Mouse (Mus musculus): ENCODE measurements around the gene Omt2b. TPM values are rescaled to one million over a fixed set of nuclear protein-coding genes. Genes with fewer than 3 reads are reported as not detected.
A peak's percentile ranks its signal among the peaks of the same experiment; 100 is the strongest.
"Not testable (repeated sequence)": the region's sequence is repeated elsewhere in the genome, so short reads cannot be mapped to it uniquely, and the experiment has no call there.

The Omt2b gene
- polyA plus RNA-seq, 1 experiment = not detected

GRCm38 (mm10) chr9:78358053-78358452 lies 30.7 kb downstream of the Omt2b start:
- no peaks in the 10 kb centered on the region for H3K27me3 ChIP-seq (replicated peaks; ENCODE audit: control insufficient read depth, insufficient read depth, low read length)
- TF ChIP-seq POLR2A (IDR thresholded peaks at IDR 0.05; ENCODE audit: low read depth, low read length) = no peak
- TF ChIP-seq CTCF (conservative IDR thresholded peaks at IDR 0.05; ENCODE audit: insufficient read depth, insufficient read length, low read depth, low read length) = peak; percentile 79
- no peak overlapping the region for H3K4me3 ChIP-seq (ENCODE audit: insufficient read depth, low read depth, low read length)
- H3K4me1 ChIP-seq (ENCODE audit: control insufficient read depth, insufficient read depth, low read length) = peaks cover 8% of the 10 kb centered on the region; the same call in 1 of the 2 replicates
- peak; percentile 75 for DNase-seq
- no peaks in the 10 kb centered on the region for H3K36me3 ChIP-seq (ENCODE audit: control insufficient read depth, insufficient read depth, low read length)
- H3K27ac ChIP-seq (ENCODE audit: insufficient read depth, low read depth, low read length) = no peak overlapping the region
- WGBS = 18% methylated on average over 9 of the region's 9 CpGs

- DNase-seq = no peak
- no peak overlapping the region for H3K27ac ChIP-seq (ENCODE audit: insufficient read depth, low read depth, low read length)
- H3K4me3 ChIP-seq (ENCODE audit: insufficient read depth, low read depth, low read length) = no peak overlapping the region
- no peaks in the 10 kb centered on the region for H3K27me3 ChIP-seq (replicated peaks; ENCODE audit: control insufficient read depth, insufficient read depth, low read length)
- no peaks in the 10 kb centered on the region for H3K36me3 ChIP-seq (ENCODE audit: control insufficient read depth, insufficient read depth, low read length)
- 87% methylated on average over 6 of the region's 6 CpGs for WGBS
- TF ChIP-seq POLR2A (IDR thresholded peaks at IDR 0.05; ENCODE audit: low read depth, low read length) (no peak), CTCF (conservative IDR thresholded peaks at IDR 0.05; ENCODE audit: insufficient read depth, insufficient read length, low read depth, low read length) (no peak)
- H3K4me1 ChIP-seq (ENCODE audit: control insufficient read depth, insufficient read depth, low read length) = peaks cover 7% of the 10 kb centered on the region; the same call in 1 of the 2 replicates
These were observed 32.5 kb downstream of the Omt2b start for GRCm38 (mm10) chr9:78359750-78360483.

GRCm38 (mm10) chr9:78360484-78360872 lies 33.1 kb downstream of the Omt2b start:
- peaks cover 2% of the 10 kb centered on the region; the same call in 1 of the 2 replicates for H3K4me1 ChIP-seq (ENCODE audit: control insufficient read depth, insufficient read depth, low read length)
- WGBS = 64% methylated on average over 2 of the region's 2 CpGs
- no peaks in the 10 kb centered on the region for H3K36me3 ChIP-seq (ENCODE audit: control insufficient read depth, insufficient read depth, low read length)
- DNase-seq = no peak
- TF ChIP-seq POLR2A (IDR thresholded peaks at IDR 0.05; ENCODE audit: low read depth, low read length) = no peak
- no peak for TF ChIP-seq CTCF (conservative IDR thresholded peaks at IDR 0.05; ENCODE audit: insufficient read depth, insufficient read length, low read depth, low read length)
- H3K4me3 ChIP-seq (ENCODE audit: insufficient read depth, low read depth, low read length) = no peak overlapping the region
- no peak overlapping the region for H3K27ac ChIP-seq (ENCODE audit: insufficient read depth, low read depth, low read length)
- H3K27me3 ChIP-seq (replicated peaks; ENCODE audit: control insufficient read depth, insufficient read depth, low read length) = no peaks in the 10 kb centered on the region

GRCm38 (mm10) chr9:78363374-78363773 lies 36.0 kb downstream of the Omt2b start:
- WGBS = 64% methylated on average over 6 of the region's 6 CpGs
- H3K4me3 ChIP-seq (ENCODE audit: insufficient read depth, low read depth, low read length) = no peak overlapping the region
- no peaks in the 10 kb centered on the region for H3K4me1 ChIP-seq (ENCODE audit: control insufficient read depth, insufficient read depth, low read length)
- DNase-seq = no peak
- no peaks in the 10 kb centered on the region for H3K27me3 ChIP-seq (replicated peaks; ENCODE audit: control insufficient read depth, insufficient read depth, low read length)
- TF ChIP-seq CTCF (conservative IDR thresholded peaks at IDR 0.05; ENCODE audit: insufficient read depth, insufficient read length, low read depth, low read length) (no peak), POLR2A (IDR thresholded peaks at IDR 0.05; ENCODE audit: low read depth, low read length) (no peak)
- H3K36me3 ChIP-seq (ENCODE audit: control insufficient read depth, insufficient read depth, low read length) = no peaks in the 10 kb centered on the region
- no peak overlapping the region for H3K27ac ChIP-seq (ENCODE audit: insufficient read depth, low read depth, low read length)

- DNase-seq = no peak
- Histone ChIP-seq H3K4me3 (ENCODE audit: insufficient read depth, low read depth, low read length) (no peak overlapping the region), H3K36me3 (ENCODE audit: control insufficient read depth, insufficient read depth, low read length) (no peaks in the 10 kb centered on the region), H3K27me3 (replicated peaks; ENCODE audit: control insufficient read depth, insufficient read depth, low read length) (no peaks in the 10 kb centered on the region), H3K27ac (ENCODE audit: insufficient read depth, low read depth, low read length) (no peak overlapping the region), H3K4me1 (ENCODE audit: control insufficient read depth, insufficient read depth, low read length) (no peaks in the 10 kb centered on the region)
- TF ChIP-seq CTCF (conservative IDR thresholded peaks at IDR 0.05; ENCODE audit: insufficient read depth, insufficient read length, low read depth, low read length) = no peak
- no peak for TF ChIP-seq POLR2A (IDR thresholded peaks at IDR 0.05; ENCODE audit: low read depth, low read length)
- 90% methylated on average over 6 of the region's 6 CpGs for WGBS
These were observed 37.3 kb downstream of the Omt2b start for GRCm38 (mm10) chr9:78364701-78365100.

GRCm38 (mm10) chr9:78365850-78366544 lies 38.6 kb downstream of the Omt2b start:
- WGBS = 78% methylated on average over 13 of the region's 13 CpGs
- TF ChIP-seq CTCF (conservative IDR thresholded peaks at IDR 0.05; ENCODE audit: insufficient read depth, insufficient read length, low read depth, low read length) (no peak), POLR2A (IDR thresholded peaks at IDR 0.05; ENCODE audit: low read depth, low read length) (no peak)
- no peaks in the 10 kb centered on the region for H3K36me3 ChIP-seq (ENCODE audit: control insufficient read depth, insufficient read depth, low read length)

GRCm38 (mm10) chr9:78367959-78368358 lies 40.6 kb downstream of the Omt2b start, which contains the start of gene Dppa5a:
Gene Dppa5a (minus strand): TSS chr9:78368177.
- not testable (repeated sequence) for H3K27me3 ChIP-seq (replicated peaks; ENCODE audit: control insufficient read depth, insufficient read depth, low read length); DNase-seq; H3K4me1 ChIP-seq (ENCODE audit: control insufficient read depth, insufficient read depth, low read length); H3K27ac ChIP-seq (ENCODE audit: insufficient read depth, low read depth, low read length); H3K4me3 ChIP-seq (ENCODE audit: insufficient read depth, low read depth, low read length); H3K36me3 ChIP-seq (ENCODE audit: control insufficient read depth, insufficient read depth, low read length)
- WGBS = 94% methylated on average over 16 of the region's 16 CpGs

More at GRCm38 (mm10) chr9:78365850-78366544, 38.6 kb downstream of the Omt2b start:
- no peak overlapping the region for H3K4me3 ChIP-seq (ENCODE audit: insufficient read depth, low read depth, low read length)
- DNase-seq = no peak
- H3K27me3 ChIP-seq (replicated peaks; ENCODE audit: control insufficient read depth, insufficient read depth, low read length) = no peaks in the 10 kb centered on the region
- no peak overlapping the region for H3K27ac ChIP-seq (ENCODE audit: insufficient read depth, low read depth, low read length)
- H3K4me1 ChIP-seq (ENCODE audit: control insufficient read depth, insufficient read depth, low read length) = no peaks in the 10 kb centered on the region
